Mouse (Mus musculus) hindbrain, postnatal 0 days (tissue): ENCODE measurements around the gene Hnrnpab. TPM values are rescaled to one million over a fixed set of nuclear protein-coding genes. Genes with fewer than 3 reads are reported as not detected.

Source experiments
- ATAC-seq: fragments of 200-750 bp; cut with Nextera tagmentation; 2 replicates; pipeline ENCODE4 v1.8.0; 2017; ENCODE audit warnings: mild to moderate bottlenecking, moderate TSS enrichment, moderate library complexity
- DNase-seq: peaks from one replicate; pipeline ENCODE4 v3.0.0-alpha.2; 2015; ENCODE audit warnings: low spot score
- H3K27ac ChIP-seq: fragments of 300-500 bp; sonication (generic); 2 replicates; pipeline ENCODE4 v1.5.1; 2014; ENCODE audit warnings: mild to moderate bottlenecking
- H3K27me3 ChIP-seq: fragments of 300-500 bp; sonication (generic); 2 replicates; pipeline ENCODE4 v1.6.1; 2014; ENCODE audit warnings: low read length, mixed read lengths; ENCODE audit not compliant: insufficient read depth
- H3K36me3 ChIP-seq: fragments of 300-500 bp; sonication (generic); 2 replicates; pipeline ENCODE4 v1.6.1; 2014; ENCODE audit warnings: low read length, mixed read lengths; ENCODE audit not compliant: insufficient read depth
- H3K4me1 ChIP-seq: fragments of 300-500 bp; sonication (generic); 2 replicates; pipeline ENCODE4 v1.6.1; 2014; ENCODE audit warnings: antibody characterized with exemption, low read length, mixed read lengths; ENCODE audit not compliant: insufficient read depth
- H3K4me2 ChIP-seq: fragments of 300-500 bp; sonication (generic); 2 replicates; pipeline ENCODE4 v1.6.1; 2014; ENCODE audit warnings: low read depth, mild to moderate bottlenecking, low read length, moderate library complexity, mixed read lengths
- H3K4me3 ChIP-seq: fragments of 300-500 bp; sonication (generic); 2 replicates; pipeline ENCODE4 v1.5.1; 2014; ENCODE audit warnings: low read length
- H3K9ac ChIP-seq: fragments of 300-500 bp; sonication (generic); replicated peaks from 2 replicates; pipeline ENCODE4 v1.6.1; 2014; ENCODE audit warnings: mild to moderate bottlenecking, low read length, moderate library complexity, mixed read lengths
- H3K9me3 ChIP-seq: fragments of 300-500 bp; sonication (generic); 2 replicates; pipeline ENCODE4 v1.6.1; 2016; ENCODE audit warnings: low read length, mixed read lengths
- CTCF ChIP-seq: IDR thresholded peaks from 2 replicates; pipeline ENCODE4 v1.5.1; 2016; ENCODE audit warnings: antibody characterized with exemption, control low read depth, low read depth
- WGBS: fragments of 180-500 bp; shearing (Covaris S2); extraction: QIAGEN DNeasy Blood & Tissue Kit; methylation state at CpG from one replicate; pipeline ENCODE4 v1.1.7; 2014; 5-methylcytosine and 5-hydroxymethylcytosine counted together
- polyA plus RNA-seq: library from polyadenylated mRNA; unstranded; fragments of >200 nt; fragmentation: Nextera tagmentation; extraction: Ambion mirVana; gene quantifications from 2 replicates; pipeline ENCODE4 v1.2.1, GENCODE M21; 2015
- total RNA-seq: library from RNA; depleted of rRNA; stranded (reverse); fragments of >200 nt; gene quantifications from 2 replicates; pipeline ENCODE4 v1.2.3, GENCODE M21; 2014

The Hnrnpab gene
- total and polyA plus RNA-seq, 2 experiments from 2014 or later: 212 to 229 TPM

GRCm38 (mm10) chr11:51649889-51650199 is 43.2 kb upstream of the Hnrnpab start:
- Histone ChIP-seq H3K4me3 (peak overlapping the region; percentile 72), H3K4me1 (peaks cover 4% of the 10 kb centered on the region; the same call in 1 of the 2 replicates), H3K27ac (peak overlapping the region; percentile 56; the same call in 1 of the 2 replicates), H3K36me3 (no peaks in the 10 kb centered on the region), H3K27me3 (no peaks in the 10 kb centered on the region), H3K9ac (peak overlapping the region; percentile 81), H3K4me2 (peak overlapping the region; percentile 85), H3K9me3 (no peaks in the 10 kb centered on the region)
- 1% methylated on average over 7 of the region's 7 CpGs for WGBS
- TF ChIP-seq CTCF: no peak
- ATAC-seq (no peak), DNase-seq (peak; percentile 55)

DNA sequence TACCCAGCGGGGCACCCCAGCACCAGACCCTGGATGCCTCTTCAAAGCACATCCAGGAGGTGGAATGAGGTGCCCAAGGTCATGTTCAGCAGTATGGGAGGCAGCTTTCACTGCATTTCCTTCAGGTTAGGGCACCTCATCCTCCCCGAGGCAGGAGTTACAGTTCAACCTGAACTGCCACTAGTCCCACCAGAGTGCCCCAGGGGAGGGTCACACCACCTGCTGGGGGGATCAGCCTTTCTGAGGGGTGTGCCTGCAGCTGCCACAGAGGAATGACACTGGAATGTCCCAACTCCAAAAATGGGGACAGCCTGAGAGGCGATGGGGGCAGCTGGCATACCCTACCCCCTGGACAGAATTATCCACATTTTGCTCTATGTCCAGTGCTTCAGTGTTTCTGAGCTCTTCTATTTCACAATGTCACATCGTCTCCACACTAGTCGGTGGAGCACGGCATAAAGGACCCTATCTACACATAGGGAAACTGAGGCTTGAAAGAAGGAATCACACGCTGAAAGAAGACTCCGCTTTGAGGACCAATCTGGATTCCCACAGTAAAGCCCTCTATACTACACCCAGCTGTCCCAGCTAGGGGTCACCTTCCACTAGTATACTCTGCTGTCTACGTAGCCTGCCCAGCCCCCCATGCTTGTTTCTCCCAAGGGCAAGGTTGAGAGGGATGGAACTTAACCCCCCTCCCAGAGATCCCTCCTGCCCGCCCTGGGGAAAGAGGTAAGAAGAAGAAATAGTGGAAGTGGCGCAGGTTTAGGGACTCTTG is 42.7 kb upstream of the Hnrnpab start:
- no peaks in the 10 kb centered on the region for H3K36me3 ChIP-seq
- no peak for TF ChIP-seq CTCF
- H3K4me2 ChIP-seq: peak overlapping the region; percentile 85
- H3K9me3 ChIP-seq: no peaks in the 10 kb centered on the region
- peak overlapping the region; percentile 81; the same call in 1 of the 2 replicates for H3K9ac ChIP-seq
- peak overlapping the region; percentile 56; the same call in 1 of the 2 replicates for H3K27ac ChIP-seq
- DNase-seq (no peak), ATAC-seq (no peak)
- H3K4me1 ChIP-seq: peaks cover 4% of the 10 kb centered on the region; the same call in 1 of the 2 replicates
- H3K4me3 ChIP-seq: peak overlapping the region; percentile 72
- no peaks in the 10 kb centered on the region for H3K27me3 ChIP-seq
- WGBS: 28% methylated on average over 11 of the region's 11 CpGs

GRCm38 (mm10) chr11:51648566-51648965 is 41.9 kb upstream of the Hnrnpab start:
- no peak overlapping the region for H3K4me3 ChIP-seq
- TF ChIP-seq CTCF: no peak
- 0 out of 2 replicates have a peak overlapping the region, but pooled peaks have one; percentile 81 for H3K9ac ChIP-seq
- H3K27me3 ChIP-seq: no peaks in the 10 kb centered on the region
- peak overlapping the region; percentile 85 for H3K4me2 ChIP-seq
- peaks cover 2% of the 10 kb centered on the region; the same call in 1 of the 2 replicates for H3K36me3 ChIP-seq
- no peak for ATAC-seq
- H3K9me3 ChIP-seq: no peaks in the 10 kb centered on the region
- no peak overlapping the region for H3K27ac ChIP-seq
- DNase-seq: peak; percentile 31
- peaks cover 4% of the 10 kb centered on the region; the same call in 1 of the 2 replicates for H3K4me1 ChIP-seq
- WGBS: 13% methylated on average over 3 of the region's 3 CpGs

- no peak overlapping the region for H3K9ac ChIP-seq
- no peak for TF ChIP-seq CTCF
- no peak for ATAC-seq
- no peak overlapping the region for H3K27ac ChIP-seq
- peaks cover 5% of the 10 kb centered on the region; the same call in 1 of the 2 replicates for H3K36me3 ChIP-seq
- no peaks in the 10 kb centered on the region for H3K27me3 ChIP-seq
- no peak overlapping the region for H3K4me3 ChIP-seq
- WGBS: 80% methylated on average over 15 of the region's 15 CpGs
- H3K4me2 ChIP-seq: no peak overlapping the region
- peaks cover 4% of the 10 kb centered on the region; the same call in 1 of the 2 replicates for H3K4me1 ChIP-seq
- no peak for DNase-seq
- no peaks in the 10 kb centered on the region for H3K9me3 ChIP-seq
Measured at GRCm38 (mm10) chr11:51646751-51647667, 40.4 kb upstream of the Hnrnpab start.

- Histone ChIP-seq H3K27ac (no peak overlapping the region), H3K4me1 (peaks cover 4% of the 10 kb centered on the region; the same call in 1 of the 2 replicates), H3K4me3 (no peak overlapping the region), H3K4me2 (no peak overlapping the region), H3K36me3 (peaks cover 5% of the 10 kb centered on the region; the same call in 1 of the 2 replicates), H3K27me3 (no peaks in the 10 kb centered on the region), H3K9ac (no peak overlapping the region), H3K9me3 (no peaks in the 10 kb centered on the region)
- DNase-seq: no peak
- TF ChIP-seq CTCF: no peak
- 83% methylated on average over 7 of the region's 7 CpGs for WGBS
- no peak for ATAC-seq
Measured at GRCm38 (mm10) chr11:51646245-51646644, 39.6 kb upstream of the Hnrnpab start.

GRCm38 (mm10) chr11:51645293-51645692 is 38.6 kb upstream of the Hnrnpab start:
- Histone ChIP-seq H3K9ac (no peak overlapping the region), H3K4me1 (peaks cover 4% of the 10 kb centered on the region; the same call in 1 of the 2 replicates), H3K27ac (peak overlapping the region; percentile 48; the same call in 1 of the 2 replicates), H3K4me2 (no peak overlapping the region), H3K4me3 (no peak overlapping the region), H3K36me3 (peaks cover 5% of the 10 kb centered on the region; the same call in 1 of the 2 replicates), H3K27me3 (no peaks in the 10 kb centered on the region), H3K9me3 (no peaks in the 10 kb centered on the region)
- 53% methylated on average over 13 of the region's 13 CpGs for WGBS
- DNase-seq (peak; percentile 56), ATAC-seq (peak; percentile 30; the same call in 1 of the 2 replicates)
- no peak for TF ChIP-seq CTCF
